Mouse (Mus musculus) forebrain, embryonic 13.5 days (tissue): Measurements from ENCODE around the gene Scfd2. TPM values are rescaled to one million over a fixed set of nuclear protein-coding genes. Genes with fewer than 3 reads are reported as not detected.

Experiments
- ATAC-seq: fragments of 200-750 bp; cut with Nextera tagmentation; 2 replicates; pipeline ENCODE4 v1.8.0; 2017
- H3K27ac ChIP-seq: fragments of 300-500 bp; sonication (generic); 2 replicates; pipeline ENCODE4 v1.5.1; 2015; ENCODE audit warnings: inconsistent platforms, mild to moderate bottlenecking, moderate library complexity
- H3K27me3 ChIP-seq: fragments of 300-500 bp; sonication (generic); 2 replicates; pipeline ENCODE4 v1.6.1; 2015; ENCODE audit warnings: mild to moderate bottlenecking, inconsistent platforms
- H3K36me3 ChIP-seq: fragments of 300-500 bp; sonication (generic); 2 replicates; pipeline ENCODE4 v1.6.1; 2015; ENCODE audit warnings: mild to moderate bottlenecking, inconsistent platforms; ENCODE audit not compliant: poor library complexity, severe bottlenecking
- H3K4me1 ChIP-seq: fragments of 300-500 bp; sonication (generic); 2 replicates; pipeline ENCODE4 v1.6.1; 2015; ENCODE audit warnings: inconsistent platforms
- H3K4me2 ChIP-seq: fragments of 300-500 bp; sonication (generic); 2 replicates; pipeline ENCODE4 v1.6.1; 2015; ENCODE audit warnings: inconsistent platforms, mild to moderate bottlenecking, moderate library complexity
- H3K4me3 ChIP-seq: fragments of 300-500 bp; sonication (generic); 2 replicates; pipeline ENCODE4 v1.5.1; 2015; ENCODE audit warnings: mild to moderate bottlenecking, inconsistent platforms
- H3K9ac ChIP-seq: fragments of 300-500 bp; sonication (generic); 2 replicates; pipeline ENCODE4 v1.6.1; 2015; ENCODE audit warnings: mild to moderate bottlenecking, inconsistent platforms
- H3K9me3 ChIP-seq: fragments of 300-500 bp; sonication (generic); replicated peaks from 2 replicates; pipeline ENCODE4 v1.6.1; 2016; ENCODE audit warnings: inconsistent platforms
- WGBS: fragments of 180-500 bp; shearing (Covaris S2); methylation state at CpG from one replicate; pipeline ENCODE4 v1.1.7; 2015; 5-methylcytosine and 5-hydroxymethylcytosine counted together
- polyA plus RNA-seq: library from polyadenylated mRNA; unstranded; fragments of >200 nt; fragmentation: Nextera tagmentation; extraction: Ambion mirVana; gene quantifications from 2 replicates; pipeline ENCODE4 v1.2.1, GENCODE M21; 2015

Scfd2 gene
- polyA plus RNA-seq, 1 experiment from 2014 or later: 17.9 TPM

DNA sequence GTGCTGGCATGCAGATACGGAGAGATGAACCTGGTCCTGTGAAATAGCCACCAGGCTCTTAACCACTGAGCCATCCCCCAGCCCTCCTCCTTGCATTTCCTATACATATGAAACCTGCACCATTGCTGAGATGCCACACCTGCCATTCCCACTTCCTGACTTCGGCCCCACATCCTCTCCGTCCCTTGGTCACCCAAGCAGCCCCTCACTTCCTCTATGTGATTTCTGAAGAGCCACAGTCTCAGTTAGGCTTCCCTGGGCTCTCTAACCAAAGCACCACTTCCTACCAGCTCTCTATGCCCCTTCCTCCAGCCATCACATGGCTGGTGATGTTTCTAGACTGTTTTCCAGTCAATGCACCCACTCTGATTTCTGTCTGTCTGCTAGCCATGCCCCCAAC, 364.9 kb downstream of the Scfd2 start:
- no peak for ATAC-seq
- Histone ChIP-seq H3K36me3 (no peaks in the 10 kb centered on the region), H3K9me3 (no peaks in the 10 kb centered on the region), H3K9ac (no peak overlapping the region), H3K27me3 (no peaks in the 10 kb centered on the region), H3K27ac (no peak overlapping the region), H3K4me3 (no peak overlapping the region), H3K4me2 (no peak overlapping the region), H3K4me1 (peaks cover 8% of the 10 kb centered on the region)
- WGBS: 98% methylated on average over 3 of the region's 3 CpGs

DNA sequence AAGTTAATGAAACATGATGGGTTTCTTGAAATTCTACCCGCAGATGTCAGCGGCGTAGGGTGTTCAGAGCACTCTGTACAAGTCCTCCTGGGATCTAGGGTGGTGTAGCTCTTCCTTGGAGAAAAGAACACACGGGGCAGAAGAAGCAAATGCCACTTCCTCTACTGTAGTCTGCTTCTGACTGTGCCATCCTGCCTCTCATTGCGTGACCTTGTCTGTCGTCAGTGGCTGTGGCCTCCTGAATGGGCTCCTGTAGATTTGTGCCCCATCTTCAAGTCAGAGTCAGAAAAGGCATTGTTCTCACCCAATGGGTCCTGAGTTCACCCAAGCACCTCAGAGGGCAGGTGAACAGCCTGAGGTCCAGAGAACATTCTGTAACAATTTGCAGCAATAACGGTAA, 367.0 kb downstream of the Scfd2 start:
- Histone ChIP-seq H3K9ac (no peak overlapping the region), H3K4me2 (no peak overlapping the region), H3K27me3 (no peaks in the 10 kb centered on the region), H3K27ac (no peak overlapping the region), H3K9me3 (no peaks in the 10 kb centered on the region), H3K4me1 (peaks cover 14% of the 10 kb centered on the region), H3K4me3 (no peak overlapping the region), H3K36me3 (no peaks in the 10 kb centered on the region)
- WGBS: 93% methylated on average over 7 of the region's 7 CpGs
- ATAC-seq: no peak

DNA sequence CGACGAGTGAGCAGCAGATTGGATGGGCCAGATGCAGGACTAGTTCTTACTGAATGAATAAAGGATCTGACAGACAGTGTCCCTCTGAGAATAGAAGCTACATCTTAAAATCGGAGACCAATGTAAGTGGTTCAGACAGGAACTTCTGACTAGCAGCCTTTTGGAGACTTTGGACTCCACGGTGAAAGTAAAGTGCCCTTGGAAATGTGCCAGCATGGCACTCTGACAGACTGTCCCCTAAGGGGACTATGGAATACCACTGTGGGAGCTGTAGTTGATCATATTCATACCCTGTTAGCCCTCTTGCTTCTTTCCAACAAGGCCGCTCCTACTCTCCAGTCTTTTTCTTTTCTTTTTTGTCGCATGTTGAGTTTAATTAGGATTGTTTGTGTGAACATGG, 368.4 kb downstream of the Scfd2 start:
- H3K9ac ChIP-seq: no peak overlapping the region
- no peaks in the 10 kb centered on the region for H3K9me3 ChIP-seq
- H3K4me2 ChIP-seq: no peak overlapping the region
- H3K36me3 ChIP-seq: no peaks in the 10 kb centered on the region
- peaks cover 14% of the 10 kb centered on the region for H3K4me1 ChIP-seq
- ATAC-seq: no peak
- H3K27me3 ChIP-seq: no peaks in the 10 kb centered on the region
- 88% methylated on average over 6 of the region's 6 CpGs for WGBS
- no peak overlapping the region for H3K27ac ChIP-seq
- no peak overlapping the region for H3K4me3 ChIP-seq

DNA sequence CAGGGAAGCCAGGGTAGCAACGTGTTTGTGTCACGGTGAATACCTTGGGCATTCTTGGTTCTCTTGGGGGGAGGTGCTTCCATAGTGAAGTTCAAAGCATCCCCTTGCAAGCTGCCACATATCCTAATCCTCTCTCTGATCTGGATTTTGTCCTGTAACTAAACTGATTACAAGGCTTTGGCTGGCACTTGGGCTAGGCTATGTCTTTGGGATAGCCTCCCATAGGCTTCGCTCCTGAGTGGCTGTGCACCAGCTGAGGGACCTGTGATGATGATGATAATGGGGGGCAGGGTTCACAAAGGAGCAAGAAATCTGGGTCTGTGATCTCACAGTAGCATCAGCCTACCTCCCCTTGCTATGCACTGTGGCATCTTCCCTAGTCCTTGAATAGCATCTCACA, 369.5 kb downstream of the Scfd2 start:
- Histone ChIP-seq H3K4me2 (peak overlapping the region; percentile 44), H3K27ac (no peak overlapping the region), H3K9ac (peak overlapping the region; percentile 37; the same call in 1 of the 2 replicates), H3K27me3 (no peaks in the 10 kb centered on the region), H3K9me3 (no peaks in the 10 kb centered on the region), H3K4me3 (no peak overlapping the region), H3K36me3 (no peaks in the 10 kb centered on the region), H3K4me1 (peaks cover 14% of the 10 kb centered on the region)
- ATAC-seq: no peak
- WGBS: 56% methylated on average over 3 of the region's 3 CpGs

DNA sequence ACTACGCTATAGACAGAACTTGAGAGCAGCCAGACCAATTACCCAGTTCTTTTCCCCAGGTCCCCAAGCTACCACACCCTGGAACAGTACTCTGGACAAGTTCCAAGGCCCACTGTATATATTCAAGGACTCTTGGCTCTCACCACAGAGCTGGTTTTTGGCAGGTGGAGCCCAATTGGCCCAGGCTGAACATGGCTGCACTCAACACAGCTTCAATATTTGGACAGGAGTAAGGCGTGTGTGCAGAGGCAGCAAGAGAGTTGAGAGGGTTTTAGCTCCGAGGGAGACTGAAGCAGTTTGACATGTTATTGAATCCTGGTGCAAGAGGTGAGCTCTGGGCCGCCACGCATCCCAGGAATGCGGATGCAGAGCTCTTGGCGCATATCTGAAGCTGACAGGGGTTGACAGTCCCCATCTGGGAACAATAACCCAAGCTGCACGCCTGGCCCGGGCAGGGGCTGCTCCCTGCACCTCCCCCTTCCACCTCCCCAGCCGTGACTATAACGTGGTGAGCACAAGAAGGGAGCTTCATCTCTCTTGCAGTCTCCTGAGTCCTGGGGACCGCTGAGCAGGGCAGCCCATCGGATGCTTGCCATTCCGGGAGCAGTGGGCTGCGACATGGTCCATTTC, 370.1 kb downstream of the Scfd2 start:
- Histone ChIP-seq H3K9ac (peak overlapping the region; percentile 37; the same call in 1 of the 2 replicates), H3K4me1 (peaks cover 14% of the 10 kb centered on the region), H3K27ac (0 out of 2 replicates have a peak overlapping the region, but pooled peaks have one; percentile 11), H3K27me3 (no peaks in the 10 kb centered on the region), H3K4me2 (peak overlapping the region; percentile 44), H3K4me3 (0 out of 2 replicates have a peak overlapping the region, but pooled peaks have one; percentile 7), H3K36me3 (no peaks in the 10 kb centered on the region), H3K9me3 (no peaks in the 10 kb centered on the region)
- peak; percentile 91 for ATAC-seq
- WGBS: 23% methylated on average over 15 of the region's 15 CpGs

DNA sequence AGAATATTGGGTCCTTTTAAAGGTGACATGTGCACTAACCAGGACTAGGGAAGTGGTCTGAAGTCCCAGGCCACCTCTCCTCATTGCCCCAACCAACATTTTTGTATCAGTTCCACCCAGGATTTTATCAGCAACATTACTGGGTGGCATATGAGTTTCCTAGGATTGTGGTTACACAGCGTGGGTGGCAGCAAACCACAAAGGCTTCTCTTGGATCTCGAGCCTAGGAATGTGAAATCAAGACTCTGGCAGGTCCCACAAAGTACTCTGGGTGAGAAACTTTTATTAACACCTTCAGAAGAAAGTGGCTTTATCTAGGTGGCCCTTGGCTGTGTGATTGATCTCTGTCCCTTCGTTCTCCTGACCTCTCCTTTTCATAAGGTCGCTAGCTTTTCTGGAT, 371.2 kb downstream of the Scfd2 start:
- no peak for ATAC-seq
- H3K9ac ChIP-seq: no peak overlapping the region

DNA sequence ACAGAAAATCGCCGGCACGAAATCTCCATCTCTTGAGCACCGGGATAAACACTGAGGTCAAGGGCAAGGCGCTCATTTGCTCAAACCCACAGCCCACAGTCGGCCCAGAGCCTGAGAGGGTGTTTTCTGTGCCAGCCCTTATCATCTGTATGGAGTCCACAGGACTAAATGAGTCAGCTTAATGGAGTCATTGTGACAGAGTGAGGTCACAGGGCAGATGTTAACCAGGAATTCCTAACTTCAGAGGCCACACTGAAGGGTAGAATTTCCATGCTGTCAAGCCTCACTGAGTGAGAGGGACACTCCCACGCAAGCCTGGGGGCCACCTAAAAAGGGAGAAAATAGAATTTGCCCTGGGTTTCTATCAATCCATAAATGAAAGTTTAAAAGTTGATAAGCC, 371.7 kb downstream of the Scfd2 start:
- Histone ChIP-seq H3K27me3 (no peaks in the 10 kb centered on the region), H3K4me3 (no peak overlapping the region), H3K9me3 (no peaks in the 10 kb centered on the region), H3K27ac (no peak overlapping the region), H3K4me2 (no peak overlapping the region), H3K4me1 (peaks cover 14% of the 10 kb centered on the region), H3K9ac (no peak overlapping the region), H3K36me3 (no peaks in the 10 kb centered on the region)
- WGBS: 89% methylated on average over 7 of the region's 7 CpGs
- no peak for ATAC-seq

More for the DNA sequence above, 371.2 kb downstream of the Scfd2 start:
- Histone ChIP-seq H3K27ac (no peak overlapping the region), H3K4me1 (peaks cover 14% of the 10 kb centered on the region), H3K4me3 (no peak overlapping the region), H3K9me3 (no peaks in the 10 kb centered on the region), H3K27me3 (no peaks in the 10 kb centered on the region), H3K4me2 (no peak overlapping the region), H3K36me3 (no peaks in the 10 kb centered on the region)
- 88% methylated on average over 4 of the region's 4 CpGs for WGBS

DNA sequence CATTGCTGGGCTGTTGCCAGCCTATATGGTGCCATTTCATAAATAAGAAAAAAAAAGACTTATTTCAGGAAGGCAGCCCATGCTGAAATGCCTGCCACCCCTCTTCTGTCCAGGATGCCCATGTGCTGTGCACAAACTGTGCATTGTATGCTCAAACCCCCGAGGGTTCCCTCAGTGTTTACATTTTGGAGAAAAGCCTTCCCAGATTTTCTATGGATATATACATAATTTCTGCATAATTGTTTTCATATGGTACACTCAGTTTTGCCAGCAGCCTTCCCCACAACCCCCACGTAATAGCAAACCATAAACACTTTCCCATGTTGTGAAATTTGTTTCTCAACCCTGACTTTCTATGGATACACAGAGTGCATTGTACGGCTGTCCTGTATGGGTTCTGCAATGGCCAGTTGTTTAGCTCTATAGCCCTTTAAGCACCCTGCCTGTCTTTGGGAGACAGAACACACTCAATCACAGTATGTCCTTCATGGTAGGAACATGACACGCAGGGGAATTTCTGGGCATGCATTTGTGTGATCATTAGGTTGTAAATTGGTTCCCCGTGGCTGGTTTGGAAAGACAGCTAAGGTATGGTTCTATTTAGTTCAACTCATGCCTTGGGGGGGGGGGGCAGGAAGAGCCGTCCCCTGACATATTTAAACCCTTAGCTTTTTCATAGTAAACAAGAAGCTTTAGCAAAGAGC, 372.5 kb downstream of the Scfd2 start:
- Histone ChIP-seq H3K4me2 (no peak overlapping the region), H3K9me3 (no peaks in the 10 kb centered on the region), H3K4me3 (no peak overlapping the region), H3K27me3 (no peaks in the 10 kb centered on the region), H3K4me1 (peaks cover 14% of the 10 kb centered on the region), H3K9ac (no peak overlapping the region), H3K27ac (no peak overlapping the region), H3K36me3 (no peaks in the 10 kb centered on the region)
- 86% methylated on average over 6 of the region's 6 CpGs for WGBS
- ATAC-seq: no peak

DNA sequence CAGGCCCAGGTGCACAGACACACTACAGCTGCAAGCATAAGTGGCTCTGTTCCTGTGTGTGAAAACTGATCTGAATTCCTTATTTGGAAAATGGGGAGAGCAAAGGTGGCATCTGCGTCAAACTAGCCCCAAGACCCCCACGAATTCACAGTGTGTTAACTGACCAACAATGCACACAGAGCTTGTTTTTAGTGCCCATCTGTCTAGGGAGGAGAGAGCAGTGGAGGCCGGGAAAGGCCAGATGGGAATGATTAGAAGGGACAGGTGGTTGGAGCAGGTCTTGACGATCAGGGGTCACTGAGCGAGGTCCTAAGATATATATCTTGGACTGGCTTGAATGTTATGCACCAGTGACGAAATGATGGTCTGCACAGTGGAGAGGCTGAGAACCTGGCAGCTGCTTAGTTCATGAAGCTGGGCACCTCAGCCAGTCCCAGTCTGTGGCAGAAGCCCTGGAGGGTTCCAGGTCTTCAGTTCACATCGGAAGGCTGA, 375.7 kb downstream of the Scfd2 start:
- no peak overlapping the region for H3K4me3 ChIP-seq
- H3K4me2 ChIP-seq: no peak overlapping the region
- WGBS: 68% methylated on average over 7 of the region's 7 CpGs
- no peaks in the 10 kb centered on the region for H3K9me3 ChIP-seq
- no peak for ATAC-seq
- H3K27me3 ChIP-seq: no peaks in the 10 kb centered on the region
- H3K9ac ChIP-seq: no peak overlapping the region
- H3K4me1 ChIP-seq: no peaks in the 10 kb centered on the region; the same call in 1 of the 2 replicates
- no peaks in the 10 kb centered on the region for H3K36me3 ChIP-seq
- H3K27ac ChIP-seq: no peak overlapping the region

Other genes with a start within 250 kb of the Scfd2 start
- gene Fip1l1, start 3.7 kb upstream of the Scfd2 start, polyA plus RNA-seq: 97.1 and 97.4 TPM in 2 replicates
- 0.97 and 1.5 TPM in 2 replicates for gene Lnx1, start 171.2 kb upstream of the Scfd2 start, polyA plus RNA-seq